Mouse (Mus musculus) adrenal gland, adult 18-20 months (tissue): ENCODE measurements around the gene Flna. TPM values are rescaled to one million over a fixed set of nuclear protein-coding genes. Genes with fewer than 3 reads are reported as not detected.

Experiments used
- DNase-seq, 2 experiments: peaks; one replicate each; pipeline ENCODE4 v3.0.0; 2021 to 2022; ENCODE audit warnings: low spot score in 2 of 2
- long read RNA-seq, 2 experiments: library from polyadenylated mRNA; stranded (forward); transcript quantifications; one replicate each; pipeline ENCODE4 v2.0.0; 2021
- total RNA-seq, 2 experiments: library from RNA; stranded (reverse); gene quantifications; 1 replicate in 1 of 2; 2 replicates in 1 of 2; pipeline ENCODE4 v1.2.3; 2021

Gene Flna
- 100 to 1,000 TPM; 113 to 170 TPM for total RNA-seq
- long read RNA-seq, experiment 1, full-length matches to known transcripts, result 4 of 28 reads
- long read RNA-seq, experiment 1, partial matches to known transcripts, result 23 of 28 reads
- long read RNA-seq, experiment 1, other reads (novel, unspliced or antisense), result 1 of 28 reads
- long read RNA-seq, experiment 2, partial matches to known transcripts, result 35 of 38 reads
- long read RNA-seq, experiment 2, other reads (novel, unspliced or antisense), result 3 of 38 reads

DNA sequence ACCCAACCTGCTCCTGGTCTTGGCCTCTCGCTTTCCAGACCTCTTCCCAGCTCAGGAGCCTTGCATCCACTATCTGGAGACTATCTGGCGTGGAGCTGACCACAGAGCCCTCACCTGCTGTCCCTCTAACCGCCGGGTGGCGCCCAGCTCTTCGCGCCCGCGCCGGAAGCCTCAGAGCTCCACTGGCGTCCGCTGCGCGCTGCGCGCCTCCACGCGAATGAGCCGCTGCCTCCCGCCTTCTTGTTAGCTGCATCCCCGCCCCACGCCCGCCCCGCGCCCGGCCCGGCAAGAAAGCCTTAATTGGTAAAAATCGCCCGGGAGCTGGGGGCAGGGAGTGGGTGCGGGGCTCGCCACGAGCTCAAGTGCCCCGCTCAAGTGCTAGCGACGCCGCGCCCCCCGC is at the start of gene Flna:
Flna (minus strand) TSS at position 206 of the 400 bp plus-strand sequence.
- peak; percentile 54 to 61 for DNase-seq

DNA sequence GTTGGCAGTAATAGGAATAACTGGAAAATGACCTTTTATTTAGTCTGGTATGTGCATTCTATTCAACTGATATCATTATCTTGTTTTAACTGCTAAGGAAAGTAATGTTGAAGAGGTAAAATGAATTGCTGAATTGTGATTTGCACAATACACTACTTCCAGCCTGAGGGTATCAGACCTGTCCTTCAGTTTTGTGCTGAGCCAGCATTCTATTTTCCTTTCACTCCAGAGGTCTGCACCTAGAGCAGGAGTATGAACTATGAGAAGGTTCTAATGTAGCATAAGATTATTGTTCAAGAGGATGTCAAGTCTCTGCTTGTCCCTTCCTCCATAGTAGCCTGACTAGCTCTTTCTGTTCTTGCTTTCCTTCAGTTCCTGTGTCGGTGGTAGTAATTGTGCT is 48.7 kb upstream of the Flna start:
- no peak for DNase-seq

DNA sequence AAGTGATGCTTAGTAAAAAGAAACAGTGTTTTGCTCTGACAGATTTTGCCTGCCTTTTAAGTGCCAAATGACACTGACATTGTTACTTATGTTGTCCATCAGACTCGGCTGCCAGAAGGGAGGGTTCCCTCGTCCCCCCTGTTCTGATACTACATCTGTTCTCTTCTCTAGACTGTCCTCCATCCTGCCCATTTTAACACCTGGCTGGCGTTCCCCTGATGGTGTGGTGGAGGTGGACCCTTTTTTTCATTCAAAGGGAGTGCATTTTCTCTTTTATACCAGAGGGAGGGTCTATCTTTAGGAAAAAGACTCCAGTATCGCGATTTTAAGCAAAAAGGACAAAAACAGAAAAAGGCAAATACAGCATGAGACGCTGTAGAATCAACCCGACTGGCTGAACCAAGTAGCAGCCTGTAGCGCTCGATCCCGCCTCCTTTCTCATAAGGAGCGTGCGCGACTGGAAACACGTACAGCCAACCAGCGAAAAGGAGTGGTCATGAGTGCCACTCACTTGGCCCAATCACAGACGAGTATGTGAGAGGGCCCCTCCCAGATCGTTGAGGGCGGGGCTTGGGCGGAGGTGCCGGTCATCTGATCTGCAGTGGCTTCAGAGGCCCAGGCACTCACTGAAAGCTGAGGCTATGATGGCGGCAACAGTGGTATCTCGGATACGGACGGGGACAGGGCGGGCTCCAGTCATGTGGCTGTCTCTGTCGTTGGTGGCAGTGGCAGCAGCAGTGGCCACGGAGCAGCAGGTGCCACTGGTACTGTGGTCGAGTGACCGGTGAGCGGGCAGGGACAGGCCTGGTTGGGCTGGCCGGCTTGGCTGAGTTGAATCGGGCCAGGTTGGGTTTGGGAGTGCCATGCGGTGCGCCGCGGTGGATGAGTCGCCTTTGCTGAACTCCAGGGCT is 47.2 kb upstream of the Flna start, which contains the start of gene Atp6ap1:
Atp6ap1 (plus strand) TSS at position 560 of the 911 bp plus-strand sequence.
- DNase-seq, result peak; percentile 82 to 83

DNA sequence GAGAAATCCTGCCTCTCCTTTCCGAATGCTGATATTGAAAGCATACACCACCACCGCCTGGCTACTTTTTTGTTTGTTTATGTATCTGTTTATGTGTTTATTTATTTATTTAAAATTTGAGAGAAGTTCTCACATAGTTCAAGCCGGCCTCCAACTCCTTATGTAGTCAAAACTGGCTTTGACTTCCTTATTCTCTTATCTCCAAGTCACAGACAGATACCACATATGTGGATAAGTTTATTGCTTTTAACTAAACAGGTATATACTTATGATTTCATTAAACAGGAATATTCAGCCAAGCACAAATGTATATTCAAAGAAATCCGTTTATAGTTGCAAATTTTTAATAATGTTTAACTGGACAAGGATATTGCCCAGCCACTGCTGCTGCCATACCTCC is 43.8 kb upstream of the Flna start:
- no peak for DNase-seq

DNA sequence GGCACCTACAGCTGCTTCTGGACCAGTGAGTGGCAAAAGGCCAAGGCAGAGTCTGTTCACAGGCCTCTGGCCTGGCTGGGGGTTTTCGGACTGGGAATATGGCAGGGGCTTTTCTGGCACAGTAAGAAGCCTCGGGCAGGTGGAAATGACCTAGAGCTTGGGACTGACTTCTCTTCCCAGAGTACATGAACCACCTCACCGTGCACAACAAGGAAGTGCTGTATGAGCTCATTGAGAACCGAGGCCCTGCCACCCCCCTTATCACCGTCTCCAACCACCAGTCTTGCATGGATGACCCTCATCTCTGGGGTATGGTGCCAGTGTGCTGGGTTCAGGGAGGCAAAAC is 33.4 kb upstream of the Flna start:
- DNase-seq, result no peak

DNA sequence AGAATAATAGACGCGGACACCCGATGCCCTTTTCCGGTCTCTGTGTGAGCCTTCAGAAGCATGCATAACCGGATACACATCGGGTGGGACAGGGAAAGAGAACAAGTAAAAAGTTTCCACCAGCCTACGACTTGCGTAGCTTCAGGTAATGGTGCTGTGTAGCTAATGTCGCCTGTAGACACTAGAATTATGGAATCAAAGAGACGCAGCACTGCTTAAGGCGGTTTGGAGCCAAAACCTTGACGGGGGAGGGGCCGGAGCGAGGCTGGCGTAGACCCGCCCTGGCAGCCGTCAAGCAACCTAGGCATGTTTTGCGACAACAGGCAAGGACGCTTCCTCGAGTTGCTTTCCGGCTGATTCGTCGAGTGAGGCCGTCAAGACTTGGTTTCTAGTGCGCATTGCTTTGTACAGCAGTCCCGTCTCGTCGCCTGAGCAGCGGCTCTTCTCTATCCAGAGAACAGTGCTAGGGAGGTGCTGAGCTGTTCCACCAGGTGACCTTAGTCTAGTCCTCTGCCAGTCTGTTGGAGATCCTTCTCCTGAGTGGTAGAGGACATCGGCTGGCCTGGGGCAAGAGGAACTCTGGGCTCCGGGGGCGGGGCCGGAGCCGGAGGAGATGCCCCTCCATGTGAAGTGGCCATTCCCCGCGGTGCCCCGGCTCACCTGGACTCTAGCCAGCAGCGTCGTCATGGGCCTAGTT is 32.9 kb upstream of the Flna start:
- peak; percentile 70 to 72 for DNase-seq

DNA sequence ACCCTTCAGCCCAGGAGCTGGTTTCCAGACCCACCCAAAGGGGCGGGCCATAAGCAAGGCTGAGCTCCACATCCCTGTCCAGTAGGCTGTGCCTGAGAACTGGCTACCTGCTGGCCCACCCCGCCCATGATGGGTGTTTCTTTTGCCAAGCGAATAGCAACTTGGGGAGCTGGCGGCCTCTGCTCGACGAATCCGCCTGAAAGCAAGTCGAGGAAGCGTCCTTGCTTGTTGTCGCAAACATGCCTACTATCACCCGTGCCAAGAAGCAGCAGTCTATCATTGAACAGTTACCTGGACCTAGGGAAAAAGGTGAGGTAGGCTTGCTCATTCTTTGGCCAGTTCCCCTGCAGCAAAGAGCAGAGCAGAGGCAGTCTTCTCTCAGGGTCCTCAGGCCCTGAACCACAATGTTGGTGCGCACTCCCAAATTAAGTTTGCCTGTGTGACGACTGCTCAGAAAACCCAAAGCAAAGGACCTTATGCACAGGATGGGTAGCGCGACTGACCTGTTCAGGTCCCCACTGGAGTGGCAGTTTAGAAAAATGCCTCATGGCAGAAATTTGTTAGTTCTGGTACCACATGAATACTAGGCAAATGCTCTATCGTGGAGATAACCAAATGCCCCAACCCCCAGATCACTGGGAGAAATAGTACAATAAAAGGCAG is 32.2 kb upstream of the Flna start, which contains the start of the genes Taz and Dnase1l1:
Taz (plus strand) TSS at position 181 of the 663 bp plus-strand sequence.
Dnase1l1 (minus strand) TSS at position 606 of the 663 bp plus-strand sequence.
- peak; percentile 57 for DNase-seq

DNA sequence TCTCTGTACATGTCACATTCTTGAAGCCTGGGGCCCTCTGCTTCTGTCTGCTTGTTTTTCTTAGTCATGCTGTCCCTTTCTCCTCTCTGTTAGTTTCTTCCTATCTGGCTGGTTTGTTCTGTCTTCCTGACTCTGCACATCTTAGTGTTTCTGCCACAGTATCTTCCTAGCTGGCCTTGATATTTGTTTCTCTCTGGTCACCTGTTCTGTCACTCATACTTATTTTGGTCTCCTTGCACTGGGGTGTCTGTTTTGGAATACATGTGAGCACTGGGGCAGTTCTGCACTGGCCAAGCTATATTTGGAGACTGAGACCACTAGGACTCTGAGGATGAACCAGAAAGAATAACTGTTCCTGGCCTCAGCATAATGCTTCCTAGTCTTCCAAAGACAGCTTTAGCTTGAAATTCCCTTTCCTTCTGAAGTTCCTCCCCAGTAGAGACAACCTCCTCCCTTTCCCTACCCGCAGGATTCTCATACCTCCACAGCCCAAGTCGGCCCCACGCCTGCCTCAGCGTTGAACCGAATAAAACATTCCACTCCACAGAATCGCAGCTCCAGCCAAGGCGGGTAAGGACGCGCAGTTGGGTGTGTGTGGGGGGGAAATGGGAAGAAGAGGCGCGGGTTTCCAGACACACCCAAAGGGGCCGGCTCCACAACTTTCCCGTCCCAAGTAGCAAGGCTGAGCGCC is 31.6 kb upstream of the Flna start:
- no peak for DNase-seq

DNA sequence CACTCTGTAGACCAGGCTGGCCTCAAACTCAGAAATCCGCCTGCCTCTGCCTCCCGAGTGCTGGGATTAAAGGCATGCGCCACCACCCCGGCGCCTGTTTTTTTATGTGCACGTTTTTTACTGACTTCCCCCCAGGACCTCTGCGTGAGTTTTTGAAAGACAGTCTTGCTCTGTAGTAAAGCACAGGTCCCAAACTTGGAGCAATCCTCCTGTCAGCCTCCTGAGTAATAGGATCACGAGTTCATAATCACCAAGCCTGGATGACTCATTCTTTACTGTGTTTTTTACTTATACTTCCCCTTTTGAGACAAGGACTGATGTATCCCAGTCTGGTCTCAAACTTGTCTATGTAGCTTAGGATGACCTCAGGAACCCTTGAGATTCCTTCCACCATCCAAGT is 28.3 kb upstream of the Flna start:
- DNase-seq, result no peak

DNA sequence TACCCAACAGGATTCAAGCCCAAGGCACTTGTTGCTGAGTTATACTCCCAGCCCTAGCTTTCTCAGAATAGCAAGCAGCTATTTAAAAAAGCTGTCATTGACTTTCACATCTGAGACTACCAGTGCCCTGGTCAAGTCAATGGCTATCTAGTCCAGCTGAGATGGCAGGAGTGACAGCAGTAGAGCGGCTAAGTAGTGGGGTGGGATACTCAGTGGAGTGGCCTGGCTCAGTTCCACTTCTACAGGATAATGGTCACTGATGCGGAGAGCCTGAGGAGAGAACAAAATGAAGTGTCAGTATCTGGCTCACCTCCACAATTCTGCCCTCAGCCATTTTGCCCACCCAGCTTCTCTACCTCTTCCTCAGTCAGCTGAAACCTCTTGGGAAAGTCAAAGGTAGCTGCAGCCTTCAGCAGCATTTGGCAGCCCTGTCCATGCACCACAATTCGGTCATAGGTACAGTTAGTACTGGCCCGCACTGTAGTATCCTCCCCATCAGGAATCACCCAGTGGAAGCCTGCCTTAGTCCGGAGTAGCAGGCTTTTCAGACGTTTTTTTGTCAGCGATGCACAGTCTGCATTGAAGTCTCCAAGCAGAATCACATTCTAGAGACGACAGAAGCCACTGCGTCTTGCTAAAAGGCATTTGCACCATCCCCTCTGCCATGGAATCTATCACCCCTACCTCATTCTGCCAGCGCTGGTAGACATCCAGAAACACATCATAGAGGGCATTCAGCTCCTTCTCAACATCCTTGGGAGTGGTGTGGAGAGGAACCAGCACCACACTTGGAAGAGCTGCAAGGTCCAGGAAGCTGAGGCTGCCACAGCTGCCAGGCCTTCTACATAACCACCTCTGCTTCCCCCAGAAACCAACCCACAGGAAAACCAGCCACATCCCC is 24.1 kb upstream of the Flna start:
- DNase-seq, result no peak

DNA sequence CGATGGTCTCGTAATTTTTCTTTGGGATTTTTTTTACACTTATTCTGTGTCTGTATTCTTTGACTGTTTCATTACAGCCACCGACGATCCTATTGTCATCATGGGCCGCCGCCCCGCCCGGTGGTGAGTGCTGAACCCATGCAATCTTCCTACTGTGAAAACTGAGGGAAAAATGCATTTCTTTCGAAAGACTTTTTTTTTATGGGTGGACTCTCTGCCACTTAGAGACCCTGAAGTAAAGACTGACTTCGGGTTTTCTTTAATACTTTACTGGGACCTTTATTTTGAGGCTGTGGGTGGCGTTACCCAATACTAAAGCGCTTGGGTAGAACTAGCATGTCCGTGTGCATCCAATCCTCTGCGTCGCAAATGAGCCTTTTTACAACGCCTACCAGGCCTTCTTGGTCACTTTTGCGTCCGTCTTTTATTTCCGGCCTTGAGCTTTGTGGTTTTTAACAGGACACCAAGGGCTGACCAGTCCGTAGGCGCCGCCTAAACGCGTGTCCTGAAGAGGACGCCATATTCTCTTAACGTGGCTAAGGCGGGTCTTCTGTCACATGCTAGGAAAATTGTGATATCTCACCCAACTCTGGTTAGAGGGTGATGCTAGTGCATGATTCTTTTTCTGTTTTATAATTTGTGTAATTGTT is 21.4 kb upstream of the Flna start:
- DNase-seq, result no peak

DNA sequence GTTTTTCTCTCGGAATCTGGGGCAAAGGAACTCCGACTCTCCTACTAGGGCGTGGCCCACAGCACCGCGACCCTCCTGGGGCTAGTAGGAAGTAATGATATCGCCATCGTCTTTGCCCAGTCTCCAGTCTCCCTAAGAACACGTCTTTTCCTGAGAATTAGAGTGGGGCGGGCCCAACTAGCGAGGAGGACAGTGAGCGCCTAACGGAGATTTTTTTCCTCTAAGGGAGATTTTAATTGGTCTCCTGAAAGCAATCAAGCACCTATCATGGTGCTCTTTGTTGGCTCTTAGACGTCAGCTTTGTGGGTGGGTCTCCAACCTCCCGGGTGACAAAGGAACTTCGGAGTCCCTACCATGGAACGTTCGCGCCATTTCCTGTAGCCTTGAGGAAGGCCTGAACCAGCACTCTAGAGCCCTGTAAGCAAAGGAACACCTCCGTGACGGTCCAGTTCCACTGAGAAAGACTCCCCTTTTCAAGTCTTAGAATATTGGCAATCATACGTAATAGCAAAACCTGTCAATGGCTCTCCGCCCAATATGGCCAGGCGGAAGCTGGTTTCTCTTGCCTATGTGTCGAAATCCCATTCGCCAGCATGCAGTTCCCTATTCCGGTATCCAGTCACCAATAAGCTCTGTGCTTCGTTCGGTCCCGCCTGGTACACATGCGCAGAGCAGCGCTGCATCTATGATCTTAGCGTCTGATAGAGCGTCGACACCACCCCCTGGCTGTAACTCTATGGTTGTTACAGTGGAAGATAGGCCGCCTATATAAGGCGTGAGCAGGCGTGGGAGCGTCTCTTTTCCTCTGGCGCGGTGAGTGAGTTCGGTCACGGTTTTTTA is 20.7 kb upstream of the Flna start, which contains the start of gene Rpl10:
Rpl10 (plus strand) TSS at position 751 of the 840 bp plus-strand sequence.
- peak; percentile 68 for DNase-seq

DNA sequence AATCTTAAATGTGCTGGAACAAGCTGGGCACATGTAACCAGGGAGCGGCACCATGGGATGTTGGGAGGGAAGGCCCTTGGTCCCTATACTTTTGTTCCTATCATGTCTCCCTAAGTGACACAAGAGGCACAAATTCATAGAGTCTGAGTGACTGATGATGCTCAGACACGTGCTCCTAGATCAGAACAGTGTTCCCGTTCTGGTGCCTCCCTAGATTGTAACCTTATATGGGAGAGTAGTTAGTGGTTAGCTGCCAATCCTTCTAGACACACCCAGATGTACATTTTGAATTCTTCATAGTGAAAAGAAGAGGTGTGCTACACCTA is 20.1 kb upstream of the Flna start:
- no peak for DNase-seq

DNA sequence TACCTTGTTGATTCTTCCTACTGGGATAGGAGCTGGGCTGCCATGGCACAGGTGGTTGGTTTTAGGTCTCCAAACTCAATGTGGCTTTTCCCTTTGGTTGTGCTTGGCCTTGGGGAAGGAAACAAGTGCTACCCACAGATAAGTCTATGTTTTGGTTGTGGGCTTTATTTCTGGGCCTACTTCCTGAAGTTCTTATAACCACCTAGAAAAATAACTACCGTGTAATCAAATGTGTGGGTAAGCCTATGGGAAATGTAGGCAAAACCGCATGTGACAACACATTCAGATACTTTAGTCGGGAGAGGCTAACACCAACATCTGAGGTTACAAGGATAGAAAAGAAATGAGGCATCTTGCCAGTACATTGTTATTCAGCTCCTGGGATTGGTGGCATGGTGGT is 8.1 kb upstream of the Flna start:
- DNase-seq, result no peak

DNA sequence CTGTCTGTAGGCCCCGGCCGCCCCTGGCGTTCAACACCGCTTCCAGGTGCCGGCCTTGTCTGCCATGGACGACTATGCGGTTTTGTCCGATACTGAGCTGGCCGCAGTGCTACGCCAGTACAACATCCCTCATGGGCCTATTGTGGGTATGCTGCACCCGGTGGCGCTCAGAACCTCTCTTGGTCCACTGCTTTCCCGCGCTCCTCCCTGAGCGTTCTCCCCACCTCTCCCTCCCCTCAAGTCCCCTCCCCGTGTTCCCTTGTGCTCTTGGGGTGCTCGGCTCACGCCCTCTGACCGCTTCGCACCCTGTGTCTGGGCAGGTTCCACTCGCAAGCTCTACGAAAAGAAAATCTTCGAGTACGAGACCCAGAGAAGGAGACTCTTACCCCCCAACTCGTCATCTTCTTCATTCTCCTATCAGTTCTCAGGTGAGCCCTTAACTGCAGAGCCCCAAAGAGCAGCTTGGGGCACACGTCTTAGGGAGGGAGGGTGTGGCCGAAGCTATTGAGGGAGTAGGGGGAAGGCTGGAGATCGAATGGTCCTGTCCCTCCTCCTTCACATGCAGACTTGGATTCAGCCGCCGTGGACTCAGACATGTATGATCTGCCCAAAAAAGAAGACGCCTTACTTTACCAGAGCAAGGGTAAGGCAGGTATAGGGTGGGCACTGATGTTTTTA is 5.4 kb upstream of the Flna start:
- no peak for DNase-seq

DNA sequence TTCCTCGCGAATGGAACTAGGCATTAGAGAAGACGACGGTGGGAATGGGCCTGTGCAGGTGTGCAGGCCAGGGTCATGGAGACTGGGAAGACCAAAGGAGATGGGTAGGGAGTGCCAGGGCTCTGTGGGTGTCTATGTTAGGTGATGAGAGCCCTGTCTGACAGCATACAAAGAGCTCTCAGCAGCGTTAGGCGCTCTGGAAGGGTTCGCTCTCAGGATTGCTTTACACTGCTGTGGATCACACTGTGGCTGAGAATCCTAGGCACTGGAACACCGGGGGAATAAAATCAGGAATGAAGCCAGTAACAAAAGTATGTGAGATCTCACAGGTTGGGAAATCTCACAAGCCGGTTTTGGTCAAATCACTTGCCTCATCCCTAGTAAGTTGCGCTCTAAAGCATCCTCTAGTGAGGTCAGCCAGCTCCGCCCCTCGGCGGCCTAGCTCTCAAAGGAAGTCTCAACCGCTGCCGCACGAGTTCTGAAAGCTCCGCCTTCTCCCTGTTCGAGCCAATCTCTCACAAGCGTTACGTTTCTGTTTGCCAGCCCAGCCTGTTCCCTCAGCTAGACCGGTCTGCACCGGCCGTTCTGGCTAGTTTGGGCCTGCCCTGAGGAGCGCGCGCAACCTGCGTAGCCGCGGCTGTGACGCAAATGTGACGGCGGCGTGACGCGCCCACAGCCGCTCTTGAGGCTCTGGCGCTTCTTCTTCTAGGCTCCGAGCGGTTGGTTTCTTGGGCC is 4.7 kb upstream of the Flna start, which contains the start of gene Emd:
Emd (plus strand) TSS at position 535 of the 735 bp plus-strand sequence.
- DNase-seq, result peak; percentile 69 to 79

DNA sequence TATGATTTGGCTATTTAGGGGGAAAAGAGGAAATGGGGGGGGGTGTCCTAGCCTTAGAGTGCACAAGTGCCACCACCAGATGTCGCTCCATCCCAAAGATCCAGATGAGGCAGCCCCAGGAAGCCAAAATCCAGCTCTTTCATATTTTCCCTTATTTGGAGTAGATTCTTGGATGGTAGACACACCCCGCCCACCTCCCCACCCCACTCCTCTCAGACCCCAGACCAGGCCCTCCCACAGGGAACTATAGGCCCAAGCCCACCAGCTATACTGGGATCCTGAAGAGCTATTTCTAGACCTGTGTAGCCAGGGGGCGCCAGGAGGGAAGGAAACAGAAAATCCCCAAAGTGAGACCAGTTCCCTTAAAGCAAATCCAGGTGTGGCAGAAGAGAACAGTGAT is 969 bp downstream of the Flna start:
- peak; percentile 46 to 61 for DNase-seq
